Mouse (Mus musculus) large intestine, adult 2 months (tissue): ENCODE measurements at regions not wholly inside any gene's neighbourhood (a gene's known extent, or its start where the extent isn't known, plus 50 kb on each side); places are given as distances from the start of the nearest gene placed in this dataset.
"Not testable (repeated sequence)": the region's sequence is repeated elsewhere in the genome, so short reads cannot be mapped to it uniquely, and the experiment has no call there.

Source experiments
- DNase-seq: peaks from one replicate; pipeline ENCODE4 v3.0.0-alpha.2; 2012; ENCODE audit warnings: low read depth, low spot score
- WGBS: fragments of 180-500 bp; shearing (Covaris S2); methylation state at CpG from one replicate; pipeline ENCODE4 v1.1.7; 2018; 5-methylcytosine and 5-hydroxymethylcytosine counted together

- WGBS = 84% methylated on average over 7 of the region's 7 CpGs
- DNase-seq = no peak
Measured at GRCm38 (mm10) chr7:73206922-73207811, 168.1 kb upstream of the Rgma start.

- WGBS = 22% methylated on average over 4 of the region's 4 CpGs
- DNase-seq = no peak
Measured at GRCm38 (mm10) chr7:73208479-73208816, 166.9 kb upstream of the Rgma start.

GRCm38 (mm10) chr7:73208817-73209602, 166.3 kb upstream of the Rgma start:
- DNase-seq = no peak
- WGBS = 20% methylated on average over 18 of the region's 18 CpGs

- DNase-seq = no peak
- WGBS = 89% methylated on average over 7 of the region's 7 CpGs
Measured at GRCm38 (mm10) chr7:73210078-73210477, 165.2 kb upstream of the Rgma start.

DNA sequence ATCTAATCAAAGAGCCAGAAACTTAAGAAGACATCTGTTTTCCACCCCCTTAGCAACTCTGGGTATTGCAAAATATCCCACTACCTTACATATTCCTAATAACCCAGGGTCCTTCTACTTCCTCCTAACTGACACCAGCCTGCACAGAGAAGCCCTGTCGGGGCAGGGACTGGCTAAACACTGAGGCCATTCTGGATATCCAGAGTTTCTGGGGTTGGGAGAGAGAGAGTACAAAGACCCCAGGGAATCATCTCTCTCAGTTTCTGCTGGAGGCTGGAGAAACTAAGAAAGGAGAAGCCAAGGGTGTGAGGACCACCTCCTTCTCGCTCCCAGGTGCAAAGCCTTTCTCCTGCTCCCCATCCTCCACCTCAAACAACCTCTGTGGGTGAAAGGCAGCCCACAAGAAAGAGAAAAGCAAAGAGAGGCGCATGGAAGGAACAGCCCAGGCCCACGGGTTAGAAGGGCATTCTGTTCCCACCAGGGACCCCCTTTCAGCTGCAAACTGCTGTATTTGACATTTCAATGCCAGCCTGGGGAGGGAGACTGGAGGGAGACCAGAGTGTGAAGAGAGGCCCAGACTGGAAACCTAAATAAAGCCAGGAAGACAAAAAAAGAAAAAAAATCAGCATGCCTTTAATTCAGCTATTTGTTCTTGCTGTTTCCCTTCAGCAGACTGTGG, 152.9 kb upstream of the Rgma start:
- WGBS = 62% methylated on average over 4 of the region's 4 CpGs
- no peak for DNase-seq

DNA sequence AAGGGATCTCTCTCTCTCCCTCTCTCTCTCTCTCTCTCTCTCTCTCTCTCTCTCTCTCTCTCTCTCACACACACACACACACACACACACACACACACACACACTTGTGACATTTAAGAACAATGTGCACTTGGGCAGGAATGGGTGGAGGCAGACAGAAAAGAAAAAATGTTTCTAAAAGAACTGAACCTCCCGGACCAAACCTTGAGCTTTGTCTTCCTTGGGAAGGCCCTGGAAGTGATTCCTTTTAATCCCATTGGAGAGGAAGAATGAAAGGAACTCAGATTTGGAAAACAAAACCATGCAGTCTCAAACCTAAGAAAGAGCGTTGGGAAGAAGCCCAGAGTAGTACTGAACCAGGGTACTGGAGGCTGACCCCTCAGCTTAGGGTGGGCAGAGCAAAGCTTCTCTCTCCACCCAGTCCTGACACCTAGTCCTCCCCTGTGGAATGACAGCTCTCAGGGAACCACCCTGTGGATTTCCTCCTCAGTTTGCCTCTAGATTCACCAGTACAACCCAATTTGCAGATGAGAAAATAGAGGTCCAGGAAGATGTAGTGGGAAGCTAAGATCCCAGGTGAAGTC, 152.3 kb upstream of the Rgma start:
- WGBS = 57% methylated on average over 2 of the region's 2 CpGs
- DNase-seq = no peak

GRCm38 (mm10) chr7:73233539-73234158, 141.7 kb upstream of the Rgma start:
- WGBS = 86% methylated on average over 8 of the region's 8 CpGs

DNA sequence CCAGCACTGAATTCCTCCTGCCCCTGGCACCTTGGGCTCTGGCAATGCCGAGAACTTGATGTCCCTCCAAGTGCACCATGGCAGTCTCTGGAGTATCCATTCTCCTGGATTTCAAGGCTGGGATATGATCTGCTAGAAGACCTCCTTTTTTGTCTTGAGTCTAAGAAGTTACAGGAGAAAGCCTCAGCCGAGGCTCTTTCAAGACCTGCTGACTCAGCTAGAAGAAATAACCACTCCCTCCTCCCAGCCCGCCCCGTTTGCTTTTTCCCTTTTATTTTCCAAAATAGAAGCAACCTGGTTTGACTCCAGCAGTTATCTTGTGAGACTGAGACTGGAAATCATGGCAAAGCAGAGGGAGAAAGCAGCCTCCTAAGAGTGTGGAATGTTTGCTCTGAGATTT, 136.8 kb upstream of the Rgma start:
- DNase-seq = no peak
- WGBS = 19% methylated on average over 4 of the region's 4 CpGs

More at GRCm38 (mm10) chr7:73233539-73234158, 141.7 kb upstream of the Rgma start:
- no peak for DNase-seq

- WGBS = 78% methylated on average over 9 of the region's 9 CpGs
- DNase-seq = no peak
Measured at GRCm38 (mm10) chr7:73243591-73244355, 131.5 kb upstream of the Rgma start.

GRCm38 (mm10) chr7:73245431-73245830, 129.9 kb upstream of the Rgma start:
- WGBS = 87% methylated on average over 2 of the region's 2 CpGs
- DNase-seq = no peak

DNA sequence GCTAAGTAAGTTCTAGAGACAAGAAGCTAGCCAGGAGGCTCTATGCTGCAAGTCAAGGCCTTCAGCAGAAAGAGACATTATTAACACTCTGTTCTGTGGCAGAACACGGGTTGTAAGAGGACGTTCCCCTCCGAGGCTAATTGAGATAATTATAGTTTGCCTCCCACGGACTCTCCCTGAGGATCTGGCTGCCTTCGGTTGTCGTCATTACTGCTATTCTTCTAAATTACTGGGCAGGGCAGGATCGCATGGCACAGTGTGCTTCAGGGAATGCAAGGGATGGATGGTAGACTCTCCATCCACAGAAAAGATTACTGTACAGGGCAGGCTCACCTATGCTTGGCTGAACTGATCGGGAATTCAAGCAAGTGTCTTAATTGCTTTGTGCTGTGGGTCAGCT, 124.7 kb upstream of the Rgma start:
- DNase-seq = no peak
- 46% methylated on average over 8 of the region's 8 CpGs for WGBS

DNA sequence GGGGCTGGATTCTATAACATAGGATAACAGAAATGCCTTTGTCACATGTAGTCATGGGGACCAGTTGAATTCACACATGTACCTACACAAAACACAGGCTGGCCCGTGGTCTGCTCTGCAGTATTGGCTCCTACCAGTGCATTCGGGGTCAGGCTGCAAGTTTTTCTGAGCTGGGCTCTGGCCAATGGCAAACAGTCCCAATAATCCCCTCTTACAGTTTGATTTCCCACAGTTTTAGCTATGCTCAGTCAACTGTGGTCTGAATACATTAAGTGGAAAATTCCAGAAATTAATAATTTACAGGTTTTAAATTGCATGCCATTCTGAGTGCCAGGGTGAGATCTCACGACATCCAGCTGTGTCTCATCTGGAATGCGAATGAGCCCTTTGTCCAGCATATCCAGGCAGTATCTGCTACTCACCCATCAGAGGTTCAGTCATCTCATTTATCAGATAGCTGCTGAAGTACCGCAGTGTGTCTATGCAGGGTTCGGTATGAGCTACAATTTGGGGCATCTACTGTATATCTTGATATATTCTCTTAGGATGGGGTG, 124.0 kb upstream of the Rgma start:
- DNase-seq = no peak
- 73% methylated on average over 6 of the region's 6 CpGs for WGBS

DNA sequence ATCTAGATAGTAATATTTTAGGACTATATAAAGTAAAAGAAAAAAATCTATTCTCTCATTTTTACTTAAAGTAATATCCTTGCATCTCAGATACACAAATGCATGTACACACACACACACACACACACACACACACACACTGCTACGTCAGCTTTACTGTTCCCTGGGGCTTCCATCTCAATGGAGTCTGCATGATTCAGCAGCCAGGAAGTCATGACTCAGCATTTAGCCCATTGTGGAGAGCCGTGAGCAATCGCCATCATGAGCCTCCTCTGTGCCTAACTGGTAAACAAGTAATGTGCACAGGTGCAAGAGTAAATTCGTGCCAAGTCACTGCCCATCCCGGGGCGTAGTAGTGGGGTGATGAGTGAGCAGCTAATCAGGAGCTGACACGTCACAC, 120.3 kb upstream of the Rgma start:
- WGBS = 75% methylated on average over 7 of the region's 7 CpGs
- not testable (repeated sequence) for DNase-seq

GRCm38 (mm10) chr7:73260140-73260539, 115.2 kb upstream of the Rgma start:
- no peak for DNase-seq
- 96% methylated on average over 4 of the region's 4 CpGs for WGBS

- WGBS = 88% methylated on average over 5 of the region's 5 CpGs
Measured at GRCm38 (mm10) chr7:73261750-73262149, 113.6 kb upstream of the Rgma start.

DNA sequence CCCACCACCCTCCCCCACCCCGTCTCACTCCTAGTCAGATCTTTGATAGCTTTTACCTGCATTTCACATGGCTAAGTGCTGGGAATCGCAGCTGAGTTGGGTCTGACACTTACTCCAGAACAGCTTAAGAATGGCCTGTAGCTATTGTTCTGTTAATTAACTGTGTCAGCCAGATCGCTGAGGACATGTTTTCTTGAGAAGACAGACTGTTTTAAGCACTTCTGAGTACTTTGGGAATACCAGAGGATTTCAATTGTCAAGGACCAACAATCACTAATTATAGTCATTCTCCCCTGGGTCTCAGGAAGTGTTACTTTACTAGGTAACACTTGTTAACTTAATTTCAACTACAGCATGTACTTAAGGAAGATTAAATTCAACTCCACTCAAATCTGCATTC, 112.8 kb upstream of the Rgma start:
- no peak for DNase-seq
- 69% methylated on average over 3 of the region's 3 CpGs for WGBS

More at GRCm38 (mm10) chr7:73261750-73262149, 113.6 kb upstream of the Rgma start:
- DNase-seq = no peak

DNA sequence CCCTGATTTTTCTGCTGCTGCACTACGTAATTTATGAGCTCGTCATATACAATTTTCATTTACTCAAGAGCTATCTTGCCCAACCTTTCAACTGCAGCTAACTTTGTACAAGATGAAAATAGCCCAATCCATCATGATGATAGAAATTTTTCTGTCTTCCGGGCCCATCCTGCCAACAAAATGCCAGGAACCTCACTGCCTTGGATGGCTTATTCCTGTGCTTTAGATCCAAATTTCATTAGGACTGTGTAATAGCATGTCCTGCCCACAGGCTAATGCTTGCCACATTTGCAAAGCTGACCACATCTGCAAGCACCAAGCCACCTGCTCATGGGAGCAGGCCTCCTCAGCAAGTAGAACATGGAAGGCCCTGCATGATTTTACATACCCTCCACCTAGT, 105.7 kb upstream of the Rgma start:
- 85% methylated on average over 3 of the region's 3 CpGs for WGBS

DNA sequence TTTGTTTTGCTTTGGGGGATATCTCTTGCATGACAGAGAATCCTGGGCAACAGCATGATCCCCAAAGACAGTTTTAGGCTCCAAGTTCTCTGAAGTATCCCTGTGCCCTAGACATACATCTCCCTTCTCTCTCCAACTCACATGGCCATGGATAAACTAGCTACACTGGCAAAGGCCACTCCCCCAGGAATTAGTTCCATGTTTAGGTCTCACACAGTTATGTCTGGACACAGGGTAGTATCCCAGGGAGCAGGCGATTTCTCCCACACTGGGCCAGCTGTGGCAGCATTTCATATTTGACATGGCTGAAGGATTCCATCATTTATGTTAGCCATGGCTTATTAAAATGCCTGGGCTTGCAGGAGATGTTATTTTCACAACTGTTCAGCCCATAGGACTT, 102.5 kb upstream of the Rgma start:
- 96% methylated on average over 1 of the region's 1 CpGs for WGBS
- no peak for DNase-seq

More for the DNA sequence above, 105.7 kb upstream of the Rgma start:
- DNase-seq = no peak
